Mouse (Mus musculus) embryonic facial prominence, embryonic 12.5 days (tissue): ENCODE results near the gene Zbtb20. TPM values are rescaled to one million over a fixed set of nuclear protein-coding genes. Genes with fewer than 3 reads are reported as not detected.

Experiments
- ATAC-seq: fragments of 200-750 bp; cut with Nextera tagmentation; 2 replicates; pipeline ENCODE4 v1.8.0; 2017; ENCODE audit not compliant: insufficient number of reproducible peaks, insufficient read depth, low FRiP score, low TSS enrichment
- H3K27ac ChIP-seq: fragments of 300-500 bp; sonication (generic); 2 replicates; pipeline ENCODE4 v1.5.1; 2016; ENCODE audit warnings: mild to moderate bottlenecking
- H3K27me3 ChIP-seq: fragments of 300-500 bp; sonication (generic); 2 replicates; pipeline ENCODE4 v1.6.1; 2016; ENCODE audit warnings: mild to moderate bottlenecking, moderate library complexity
- H3K36me3 ChIP-seq: fragments of 300-500 bp; sonication (generic); 2 replicates; pipeline ENCODE4 v1.6.1; 2016; ENCODE audit warnings: mild to moderate bottlenecking
- H3K4me1 ChIP-seq: fragments of 300-500 bp; sonication (generic); 2 replicates; pipeline ENCODE4 v1.6.1; 2016
- H3K4me2 ChIP-seq: fragments of 300-500 bp; sonication (generic); replicated peaks from 2 replicates; pipeline ENCODE4 v1.6.1; 2016; ENCODE audit warnings: mild to moderate bottlenecking, moderate library complexity
- H3K4me3 ChIP-seq: fragments of 300-500 bp; sonication (generic); 2 replicates; pipeline ENCODE4 v1.5.1; 2016; ENCODE audit warnings: mild to moderate bottlenecking
- H3K9ac ChIP-seq: fragments of 300-500 bp; sonication (generic); 2 replicates; pipeline ENCODE4 v1.6.1; 2016; ENCODE audit warnings: mild to moderate bottlenecking, moderate library complexity
- H3K9me3 ChIP-seq: fragments of 300-500 bp; sonication (generic); 2 replicates; pipeline ENCODE4 v1.6.1; 2016; ENCODE audit warnings: mild to moderate bottlenecking, moderate library complexity
- WGBS: fragments of 180-500 bp; shearing (Covaris S2); methylation state at CpG from one replicate; pipeline ENCODE4 v1.1.7; 2016; 5-methylcytosine and 5-hydroxymethylcytosine counted together
- polyA plus RNA-seq: library from polyadenylated mRNA; unstranded; fragments of >200 nt; fragmentation: Nextera tagmentation; extraction: Ambion mirVana; gene quantifications from 2 replicates; pipeline ENCODE4 v1.2.1, GENCODE M21; 2016

The Zbtb20 gene
- polyA plus RNA-seq, 1 experiment from 2014 or later, result 25.8 TPM

DNA sequence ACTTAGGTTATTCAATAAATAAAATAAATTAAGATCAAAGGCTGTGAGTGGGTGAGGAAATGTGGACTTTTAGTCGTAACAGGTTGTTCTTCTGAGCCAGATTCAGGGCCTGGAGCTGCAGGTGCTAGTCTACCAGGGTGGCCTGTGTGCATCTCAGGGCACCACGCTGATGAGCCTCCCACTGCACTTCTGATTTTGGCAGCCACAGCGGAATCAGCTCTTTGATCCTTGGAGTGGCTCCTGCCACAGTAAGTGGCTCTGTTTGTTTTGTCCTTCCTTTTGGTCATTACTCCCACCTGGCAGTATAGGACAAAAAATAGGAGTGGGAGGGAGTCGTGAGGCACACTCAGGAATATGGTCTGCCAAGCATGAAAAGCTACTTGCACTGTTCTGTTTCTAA lies 354.6 kb downstream of the Zbtb20 start:
- Histone ChIP-seq H3K4me1 (no peaks in the 10 kb centered on the region), H3K4me3 (no peak overlapping the region), H3K27me3 (no peaks in the 10 kb centered on the region), H3K27ac (no peak overlapping the region), H3K36me3 (no peaks in the 10 kb centered on the region), H3K4me2 (no peak overlapping the region), H3K9ac (no peak overlapping the region), H3K9me3 (no peaks in the 10 kb centered on the region)
- ATAC-seq, result no peak
- 70% methylated on average over 4 of the region's 4 CpGs for WGBS

DNA sequence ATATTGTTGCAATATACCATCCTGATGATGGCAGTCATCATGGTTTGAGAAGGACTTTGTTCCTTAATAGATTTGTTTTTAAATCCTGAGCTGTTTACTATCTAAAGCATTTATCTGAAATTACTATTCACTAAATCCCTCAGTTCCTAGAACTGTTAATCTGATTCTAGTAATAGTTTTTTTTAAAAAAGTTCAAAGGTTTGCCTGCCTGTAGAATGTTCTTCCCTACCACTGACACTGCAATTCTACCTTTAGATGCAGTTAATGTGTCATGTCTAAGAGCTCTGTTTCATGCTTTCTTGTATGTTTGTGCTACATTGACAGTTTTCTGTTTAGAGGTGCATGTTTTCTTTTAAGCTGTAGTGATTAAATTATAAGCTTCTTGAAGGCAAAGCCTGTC lies 358.6 kb downstream of the Zbtb20 start:
- H3K4me2 ChIP-seq, result no peak overlapping the region
- 0 out of 2 replicates have a peak, but pooled peaks cover 4% of the 10 kb centered on the region for H3K4me1 ChIP-seq
- H3K4me3 ChIP-seq, result no peak overlapping the region
- H3K27me3 ChIP-seq, result no peaks in the 10 kb centered on the region
- no peak overlapping the region for H3K27ac ChIP-seq
- no peaks in the 10 kb centered on the region for H3K9me3 ChIP-seq
- ATAC-seq, result no peak
- H3K9ac ChIP-seq, result no peak overlapping the region
- no peaks in the 10 kb centered on the region for H3K36me3 ChIP-seq

- no peak for ATAC-seq
- Histone ChIP-seq H3K4me2 (no peak overlapping the region), H3K9ac (no peak overlapping the region)
Measured at GRCm38 (mm10) chr16:43235317-43235716, 359.6 kb downstream of the Zbtb20 start.

DNA sequence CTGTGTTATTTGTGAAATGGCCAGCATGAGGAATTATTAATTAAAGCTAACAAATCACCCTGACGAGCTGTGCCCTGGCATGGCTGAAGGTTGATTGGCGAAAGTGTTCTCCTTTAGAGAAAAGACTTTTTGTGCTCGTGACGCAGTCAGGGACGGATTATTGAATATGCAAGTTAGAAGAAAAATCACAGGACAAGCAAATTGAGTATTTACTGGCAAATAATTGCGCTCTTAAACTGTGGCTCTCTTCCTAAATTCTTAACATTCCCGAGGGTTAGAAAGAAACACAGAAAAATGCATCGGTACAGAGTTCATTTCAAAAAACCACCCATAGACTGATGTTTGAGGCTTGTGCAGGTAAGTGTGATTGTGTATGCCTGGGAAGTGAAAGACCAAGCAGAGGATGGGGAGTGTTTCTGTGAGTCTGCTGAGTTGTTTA lies 360.1 kb downstream of the Zbtb20 start:
- Histone ChIP-seq H3K4me1 (0 out of 2 replicates have a peak, but pooled peaks cover 4% of the 10 kb centered on the region), H3K27me3 (no peaks in the 10 kb centered on the region), H3K4me3 (no peak overlapping the region), H3K36me3 (no peaks in the 10 kb centered on the region), H3K4me2 (no peak overlapping the region), H3K27ac (no peak overlapping the region), H3K9ac (no peak overlapping the region), H3K9me3 (no peaks in the 10 kb centered on the region)
- no peak for ATAC-seq
- 53% methylated on average over 8 of the region's 8 CpGs for WGBS

More at GRCm38 (mm10) chr16:43235317-43235716, 359.6 kb downstream of the Zbtb20 start:
- no peak overlapping the region for H3K4me3 ChIP-seq
- WGBS, result 55% methylated on average over 7 of the region's 7 CpGs
- H3K9me3 ChIP-seq, result no peaks in the 10 kb centered on the region
- H3K27me3 ChIP-seq, result no peaks in the 10 kb centered on the region
- H3K27ac ChIP-seq, result no peak overlapping the region
- no peaks in the 10 kb centered on the region for H3K36me3 ChIP-seq
- H3K4me1 ChIP-seq, result 0 out of 2 replicates have a peak, but pooled peaks cover 4% of the 10 kb centered on the region

- Histone ChIP-seq H3K27me3 (no peaks in the 10 kb centered on the region), H3K27ac (no peak overlapping the region), H3K9ac (no peak overlapping the region), H3K9me3 (no peaks in the 10 kb centered on the region), H3K4me2 (no peak overlapping the region), H3K36me3 (no peaks in the 10 kb centered on the region), H3K4me3 (no peak overlapping the region), H3K4me1 (0 out of 2 replicates have a peak, but pooled peaks cover 4% of the 10 kb centered on the region)
- WGBS, result 72% methylated on average over 2 of the region's 2 CpGs
- ATAC-seq, result no peak
Measured at GRCm38 (mm10) chr16:43237551-43237950, 361.9 kb downstream of the Zbtb20 start.

GRCm38 (mm10) chr16:43247026-43247425 lies 371.3 kb downstream of the Zbtb20 start:
- Histone ChIP-seq H3K9me3 (no peaks in the 10 kb centered on the region), H3K9ac (no peak overlapping the region), H3K4me3 (no peak overlapping the region), H3K36me3 (no peaks in the 10 kb centered on the region), H3K27me3 (no peaks in the 10 kb centered on the region), H3K4me1 (no peaks in the 10 kb centered on the region), H3K4me2 (no peak overlapping the region), H3K27ac (no peak overlapping the region)
- no peak for ATAC-seq
- 73% methylated on average over 5 of the region's 5 CpGs for WGBS

DNA sequence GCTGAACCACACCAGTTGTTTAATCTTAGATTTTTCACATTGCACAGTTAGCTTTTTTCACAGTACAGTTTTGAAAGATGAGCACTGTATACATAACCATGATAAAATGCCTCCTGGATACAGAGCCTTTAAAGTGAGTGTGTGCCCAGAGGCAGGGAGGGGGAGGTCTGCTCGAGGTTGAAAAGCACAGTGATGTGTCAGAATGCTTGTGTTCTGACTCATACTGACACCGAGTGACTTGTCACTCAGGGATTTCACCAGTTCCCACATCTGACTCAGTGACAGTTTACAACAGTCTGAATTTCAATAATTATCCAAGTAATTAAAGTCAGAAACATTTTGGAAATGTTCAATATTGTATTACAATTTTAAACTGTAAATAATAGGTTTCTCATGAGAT lies 377.4 kb downstream of the Zbtb20 start:
- H3K9me3 ChIP-seq, result no peaks in the 10 kb centered on the region
- no peaks in the 10 kb centered on the region for H3K27me3 ChIP-seq
- H3K36me3 ChIP-seq, result no peaks in the 10 kb centered on the region
- no peak overlapping the region for H3K4me2 ChIP-seq
- H3K27ac ChIP-seq, result no peak overlapping the region
- H3K9ac ChIP-seq, result no peak overlapping the region
- no peaks in the 10 kb centered on the region for H3K4me1 ChIP-seq
- no peak overlapping the region for H3K4me3 ChIP-seq
- 29% methylated on average over 2 of the region's 2 CpGs for WGBS
- no peak for ATAC-seq

DNA sequence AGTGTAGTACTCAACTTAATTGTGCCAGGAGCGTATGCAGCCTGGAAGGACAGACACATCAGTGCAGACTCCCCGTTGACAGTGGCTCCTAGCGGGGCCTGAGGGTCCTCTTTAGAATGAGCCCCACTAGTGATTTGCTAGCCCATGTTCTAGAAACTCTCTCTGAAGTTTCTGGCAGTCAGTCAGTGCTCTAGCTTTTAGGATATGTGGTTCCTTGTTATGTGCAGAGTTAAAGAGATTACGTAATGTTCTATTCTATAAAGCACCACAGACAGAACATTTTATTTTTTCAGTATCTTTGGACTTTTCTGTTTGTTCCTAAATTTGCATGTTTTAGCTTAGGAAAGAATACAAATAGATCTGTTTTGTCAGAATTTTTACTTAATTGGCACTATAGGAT lies 378.1 kb downstream of the Zbtb20 start:
- H3K9me3 ChIP-seq, result no peaks in the 10 kb centered on the region
- no peaks in the 10 kb centered on the region for H3K36me3 ChIP-seq
- WGBS, result 79% methylated on average over 4 of the region's 4 CpGs
- H3K4me3 ChIP-seq, result no peak overlapping the region
- H3K9ac ChIP-seq, result no peak overlapping the region
- no peaks in the 10 kb centered on the region for H3K4me1 ChIP-seq
- H3K27ac ChIP-seq, result no peak overlapping the region
- ATAC-seq, result no peak
- no peak overlapping the region for H3K4me2 ChIP-seq
- H3K27me3 ChIP-seq, result no peaks in the 10 kb centered on the region

- no peaks in the 10 kb centered on the region for H3K27me3 ChIP-seq
- H3K36me3 ChIP-seq, result no peaks in the 10 kb centered on the region
- H3K4me3 ChIP-seq, result no peak overlapping the region
- H3K4me1 ChIP-seq, result no peaks in the 10 kb centered on the region
- no peak for ATAC-seq
- H3K4me2 ChIP-seq, result no peak overlapping the region
- WGBS, result 77% methylated on average over 3 of the region's 3 CpGs
- no peaks in the 10 kb centered on the region for H3K9me3 ChIP-seq
- no peak overlapping the region for H3K27ac ChIP-seq
- H3K9ac ChIP-seq, result no peak overlapping the region
Measured at GRCm38 (mm10) chr16:43256191-43256899, 380.7 kb downstream of the Zbtb20 start.

- no peaks in the 10 kb centered on the region for H3K4me1 ChIP-seq
- no peak overlapping the region for H3K4me3 ChIP-seq
- ATAC-seq, result no peak
- no peaks in the 10 kb centered on the region for H3K36me3 ChIP-seq
- no peak overlapping the region for H3K4me2 ChIP-seq
- H3K9ac ChIP-seq, result no peak overlapping the region
- H3K27me3 ChIP-seq, result no peaks in the 10 kb centered on the region
- no peak overlapping the region for H3K27ac ChIP-seq
- 49% methylated on average over 1 of the region's 1 CpGs for WGBS
- H3K9me3 ChIP-seq, result no peaks in the 10 kb centered on the region
Measured at GRCm38 (mm10) chr16:43256900-43257281, 381.2 kb downstream of the Zbtb20 start.

DNA sequence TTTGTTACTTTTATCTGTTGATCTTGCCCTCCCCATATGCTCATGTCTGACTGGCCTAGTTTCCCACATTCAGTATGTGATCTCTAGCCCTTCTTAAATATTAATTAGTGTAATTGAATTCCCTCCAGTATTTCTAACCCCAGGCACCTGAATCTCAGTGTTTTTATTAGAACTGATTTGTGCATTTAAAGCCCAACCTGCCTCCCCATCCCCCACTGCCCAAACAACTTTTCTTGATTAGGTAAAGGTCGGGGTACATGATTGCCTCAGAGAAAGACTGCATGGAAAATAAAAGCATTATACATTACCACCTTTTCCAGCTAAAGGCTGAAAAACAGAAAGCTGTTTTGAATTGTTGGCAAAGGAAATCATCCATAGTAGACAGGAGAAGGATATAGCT lies 383.8 kb downstream of the Zbtb20 start:
- Histone ChIP-seq H3K36me3 (no peaks in the 10 kb centered on the region), H3K4me1 (no peaks in the 10 kb centered on the region), H3K9me3 (no peaks in the 10 kb centered on the region), H3K4me3 (no peak overlapping the region), H3K27me3 (no peaks in the 10 kb centered on the region), H3K4me2 (no peak overlapping the region), H3K9ac (no peak overlapping the region), H3K27ac (no peak overlapping the region)
- no peak for ATAC-seq
- 24% methylated on average over 1 of the region's 1 CpGs for WGBS

DNA sequence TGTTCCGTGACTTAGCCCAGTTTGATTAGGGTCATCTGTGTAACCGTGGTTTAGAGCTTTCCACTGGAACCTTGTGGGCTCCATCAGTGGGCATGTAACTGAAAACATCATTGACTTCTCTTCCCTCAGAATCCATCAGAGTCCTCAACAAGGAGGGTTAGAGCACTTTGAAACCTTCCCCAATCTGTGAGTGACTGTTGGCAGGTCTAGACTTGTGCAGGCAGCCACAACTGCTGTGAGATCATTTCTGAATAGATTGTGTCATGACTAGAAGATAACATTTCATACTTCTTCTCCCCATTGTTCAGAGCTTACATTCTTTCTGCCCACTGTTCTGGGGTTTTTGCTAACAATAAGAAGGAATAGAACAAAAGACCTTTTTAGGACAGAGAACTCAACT lies 385.2 kb downstream of the Zbtb20 start:
- Histone ChIP-seq H3K4me2 (no peak overlapping the region), H3K27me3 (no peaks in the 10 kb centered on the region), H3K27ac (no peak overlapping the region), H3K9me3 (no peaks in the 10 kb centered on the region), H3K4me3 (no peak overlapping the region), H3K9ac (no peak overlapping the region), H3K36me3 (no peaks in the 10 kb centered on the region), H3K4me1 (no peaks in the 10 kb centered on the region)
- WGBS, result 82% methylated on average over 2 of the region's 2 CpGs
- ATAC-seq, result no peak
